Mouse (Mus musculus) heart, embryonic 11.5 days (tissue): Measurements from ENCODE around the gene Defb45. TPM values are rescaled to one million over a fixed set of nuclear protein-coding genes. Genes with fewer than 3 reads are reported as not detected.

ENCODE experiments used
- polyA plus RNA-seq: library from polyadenylated mRNA; unstranded; fragments of >200 nt; fragmentation: Nextera tagmentation; extraction: Ambion mirVana; gene quantifications from 2 replicates; pipeline ENCODE4 v1.2.1, GENCODE M21; 2014

Gene Defb45
- polyA plus RNA-seq, 1 experiment from 2014 or later = not detected

Other genes starting within 250 kb of the Defb45 start
- gene Nrsn2, start 222.8 kb downstream of the Defb45 start, polyA plus RNA-seq = 3.8 and 5.5 TPM in 2 replicates
- 12.9 and 13.9 TPM in 2 replicates for gene Sox12, start 201.3 kb downstream of the Defb45 start, polyA plus RNA-seq
- gene Zcchc3, start 184.4 kb downstream of the Defb45 start, polyA plus RNA-seq = 50.9 and 55.4 TPM in 2 replicates
- 1.4 and 1.5 TPM in 2 replicates for gene 6820408C15Rik, start 183.8 kb downstream of the Defb45 start, polyA plus RNA-seq
- gene Defb23, start 134.8 kb downstream of the Defb45 start, polyA plus RNA-seq = not detected in 2 replicates
- not detected in 2 replicates for gene Defb20, start 122.3 kb downstream of the Defb45 start, polyA plus RNA-seq
- not detected in 2 replicates for gene Defb22, start 109.3 kb downstream of the Defb45 start, polyA plus RNA-seq
- gene Defb26, start 87.7 kb downstream of the Defb45 start, polyA plus RNA-seq = not detected in 2 replicates
- gene Defb28, start 81.1 kb downstream of the Defb45 start, polyA plus RNA-seq = not detected in 2 replicates
- gene Defb29, start 59.3 kb downstream of the Defb45 start, polyA plus RNA-seq = not detected in 2 replicates
- not detected in 2 replicates for gene Gm17416, start 30.1 kb downstream of the Defb45 start, polyA plus RNA-seq
- not detected in 2 replicates for gene Defb21, start 26.7 kb downstream of the Defb45 start, polyA plus RNA-seq
- 1.5 TPM in 1 of 2 replicates, not detected in the other for gene Defb19, start 19.1 kb downstream of the Defb45 start, polyA plus RNA-seq
- not detected in 2 replicates for gene Defb36, start 4.9 kb upstream of the Defb45 start, polyA plus RNA-seq
- gene Defb25, start 23.7 kb upstream of the Defb45 start, polyA plus RNA-seq = 1.2 and 1.4 TPM in 2 replicates
- 5.8 and 6.1 TPM in 2 replicates for gene Rem1, start 27.6 kb upstream of the Defb45 start, polyA plus RNA-seq
- gene H13, start 70.1 kb upstream of the Defb45 start, polyA plus RNA-seq = 92.3 and 92.8 TPM in 2 replicates
- gene Mcts2, start 87.6 kb upstream of the Defb45 start, polyA plus RNA-seq = 22.2 and 29.2 TPM in 2 replicates
- 95.3 and 98.1 TPM in 2 replicates for gene Id1, start 136.9 kb upstream of the Defb45 start, polyA plus RNA-seq
- gene Cox4i2, start 154.8 kb upstream of the Defb45 start, polyA plus RNA-seq = 22.4 and 22.5 TPM in 2 replicates
- 69.8 and 73.1 TPM in 2 replicates for gene Bcl2l1, start 232.3 kb upstream of the Defb45 start, polyA plus RNA-seq
- gene Tpx2, start 248.6 kb upstream of the Defb45 start, polyA plus RNA-seq = 81.0 and 88.3 TPM in 2 replicates